Mouse (Mus musculus) stomach, embryonic 16.5 days (tissue): ENCODE data around the gene Smtnl1. TPM values are rescaled to one million over a fixed set of nuclear protein-coding genes. Genes with fewer than 3 reads are reported as not detected.

Experiments
- ATAC-seq: fragments of 200-750 bp; cut with Nextera tagmentation; 2 replicates; pipeline ENCODE4 v1.8.0; 2017; ENCODE audit warnings: moderate number of reproducible peaks, moderate TSS enrichment; ENCODE audit not compliant: insufficient read depth, low FRiP score
- H3K27ac ChIP-seq: fragments of 300-500 bp; sonication (generic); 2 replicates; pipeline ENCODE4 v1.5.1; 2014; ENCODE audit warnings: low read length
- H3K27me3 ChIP-seq: fragments of 300-500 bp; sonication (generic); 2 replicates; pipeline ENCODE4 v1.6.1; 2014; ENCODE audit warnings: low read length, control low read depth, mixed read lengths; ENCODE audit not compliant: control insufficient read depth, insufficient read depth
- H3K36me3 ChIP-seq: fragments of 300-500 bp; sonication (generic); 2 replicates; pipeline ENCODE4 v1.6.1; 2014; ENCODE audit warnings: low read length; ENCODE audit not compliant: control insufficient read depth, insufficient read depth
- H3K4me1 ChIP-seq: fragments of 300-500 bp; sonication (generic); 2 replicates; pipeline ENCODE4 v1.6.1; 2014; ENCODE audit warnings: low read length, control low read depth, mixed read lengths; ENCODE audit not compliant: control insufficient read depth, insufficient read depth
- H3K4me2 ChIP-seq: fragments of 300-500 bp; sonication (generic); 2 replicates; pipeline ENCODE4 v1.6.1; 2014; ENCODE audit warnings: low read depth, low read length, mixed read lengths
- H3K4me3 ChIP-seq: fragments of 300-500 bp; sonication (generic); replicated peaks from 2 replicates; pipeline ENCODE4 v1.5.1; 2014; ENCODE audit warnings: mild to moderate bottlenecking, low read length
- H3K9ac ChIP-seq: fragments of 300-500 bp; sonication (generic); 2 replicates; pipeline ENCODE4 v1.6.1; 2014; ENCODE audit warnings: low read length
- H3K9me3 ChIP-seq: fragments of 300-500 bp; sonication (generic); replicated peaks from 2 replicates; pipeline ENCODE4 v1.6.1; 2016; ENCODE audit warnings: low read length, control low read depth; ENCODE audit not compliant: control insufficient read depth
- WGBS: fragments of 180-500 bp; shearing (Covaris S2); extraction: QIAGEN DNeasy Blood & Tissue Kit; methylation state at CpG from one replicate; pipeline ENCODE4 v1.1.7; 2014; 5-methylcytosine and 5-hydroxymethylcytosine counted together
- polyA plus RNA-seq: library from polyadenylated mRNA; unstranded; fragments of >200 nt; fragmentation: Nextera tagmentation; extraction: Ambion mirVana; gene quantifications from 2 replicates; pipeline ENCODE4 v1.2.1, GENCODE M21; 2015

Gene Smtnl1
- polyA plus RNA-seq, 1 experiment from 2014 or later = 1.7 TPM

DNA sequence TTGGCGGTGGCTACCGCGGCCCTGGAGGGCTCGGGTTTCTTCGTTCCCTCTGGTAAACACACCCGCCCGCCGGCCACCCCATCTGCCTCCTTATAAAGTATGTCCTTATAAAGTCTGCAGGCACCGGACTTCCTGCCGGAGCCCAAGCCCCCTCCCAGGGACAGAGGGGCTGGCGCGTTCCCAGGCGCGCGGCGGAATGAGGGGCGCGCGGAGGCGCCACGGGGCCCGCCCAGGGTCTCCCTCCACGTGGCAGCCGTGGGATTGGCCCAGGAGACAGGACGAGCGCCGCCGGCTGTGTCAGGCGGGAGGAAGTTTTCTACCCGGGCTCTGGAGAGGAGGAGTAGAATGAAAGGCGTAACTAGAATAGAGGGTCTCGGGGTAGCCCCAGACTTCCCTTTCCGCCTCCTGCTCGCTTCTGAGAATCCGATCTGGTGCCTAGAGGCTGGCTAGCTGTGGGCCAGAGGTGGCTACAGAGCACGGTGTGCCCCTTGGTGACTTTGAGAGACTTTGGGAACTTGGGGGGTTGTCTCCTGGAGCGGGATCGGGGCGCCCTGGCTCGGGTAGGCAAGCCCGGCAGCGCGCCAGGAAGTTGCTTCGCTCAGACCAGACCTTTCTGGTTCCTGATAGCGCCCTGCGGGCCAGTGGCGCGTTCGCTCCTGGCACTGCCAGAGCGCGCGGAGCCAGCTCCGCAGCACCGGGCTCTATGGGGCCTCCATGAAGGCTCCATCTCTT is 17.7 kb upstream of the Smtnl1 start:
- Histone ChIP-seq H3K4me1 (peaks cover 29% of the 10 kb centered on the region), H3K9me3 (no peaks in the 10 kb centered on the region), H3K9ac (peak overlapping the region; percentile 89), H3K27me3 (no peaks in the 10 kb centered on the region; the same call in 1 of the 2 replicates), H3K4me2 (peak overlapping the region; percentile 97), H3K36me3 (no peaks in the 10 kb centered on the region), H3K4me3 (peak overlapping the region; percentile 78), H3K27ac (peak overlapping the region; percentile 86)
- peak; percentile 92 for ATAC-seq
- WGBS = under 1% methylated on average over 54 of the region's 54 CpGs

DNA sequence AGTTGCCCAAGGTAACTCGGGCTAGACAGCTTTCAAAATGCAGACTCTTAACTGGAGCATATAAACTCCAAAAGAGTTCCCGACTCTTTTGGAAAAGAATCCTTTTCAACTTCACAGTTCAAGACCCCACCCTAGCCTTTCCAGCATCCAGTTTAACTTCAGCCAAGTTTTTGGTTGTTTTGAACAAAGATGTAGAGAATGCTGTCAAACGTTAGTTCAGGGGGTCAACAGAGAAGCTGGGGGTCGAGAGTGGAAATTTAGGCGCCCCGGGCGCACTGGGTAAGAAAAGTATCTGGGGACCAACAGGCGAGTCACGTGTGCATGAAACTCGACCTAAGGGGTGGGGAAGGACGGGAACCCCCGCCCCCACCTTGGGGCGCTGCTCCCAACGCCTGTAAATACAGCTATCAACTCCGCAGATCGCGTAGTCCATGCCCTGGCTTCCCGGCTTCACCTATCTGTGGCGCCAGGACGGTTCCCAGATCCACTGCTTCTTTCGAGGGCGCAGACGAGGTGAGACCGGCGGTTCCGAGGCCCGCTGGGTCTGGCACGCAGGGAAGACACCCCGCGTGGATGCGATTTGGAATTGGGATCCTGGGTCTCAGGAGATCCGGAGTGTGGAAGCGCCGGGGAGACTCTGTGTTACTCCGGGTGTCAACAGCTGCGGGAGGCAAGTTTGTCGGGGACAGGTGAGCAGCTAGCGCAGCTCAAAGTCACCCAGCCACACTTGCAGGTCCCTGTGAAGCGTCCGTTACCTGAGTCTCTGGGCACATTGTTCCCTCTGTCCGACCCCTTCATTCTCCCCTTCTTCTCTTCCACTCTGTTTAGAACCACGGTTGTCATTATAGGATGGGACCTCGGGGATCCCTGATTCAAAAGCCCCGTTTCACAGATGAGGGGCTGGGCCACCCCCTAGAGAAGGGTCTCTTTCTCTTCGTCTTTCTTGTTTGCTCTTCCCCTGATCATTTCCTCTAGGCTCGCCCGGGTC is 16.8 kb upstream of the Smtnl1 start:
- Histone ChIP-seq H3K27me3 (no peaks in the 10 kb centered on the region; the same call in 1 of the 2 replicates), H3K4me3 (peak overlapping the region; percentile 78), H3K4me2 (peak overlapping the region; percentile 97), H3K9ac (peak overlapping the region; percentile 89), H3K27ac (peak overlapping the region; percentile 86), H3K9me3 (no peaks in the 10 kb centered on the region), H3K36me3 (no peaks in the 10 kb centered on the region), H3K4me1 (peaks cover 29% of the 10 kb centered on the region)
- ATAC-seq = peak; percentile 41
- under 1% methylated on average over 47 of the region's 47 CpGs for WGBS

DNA sequence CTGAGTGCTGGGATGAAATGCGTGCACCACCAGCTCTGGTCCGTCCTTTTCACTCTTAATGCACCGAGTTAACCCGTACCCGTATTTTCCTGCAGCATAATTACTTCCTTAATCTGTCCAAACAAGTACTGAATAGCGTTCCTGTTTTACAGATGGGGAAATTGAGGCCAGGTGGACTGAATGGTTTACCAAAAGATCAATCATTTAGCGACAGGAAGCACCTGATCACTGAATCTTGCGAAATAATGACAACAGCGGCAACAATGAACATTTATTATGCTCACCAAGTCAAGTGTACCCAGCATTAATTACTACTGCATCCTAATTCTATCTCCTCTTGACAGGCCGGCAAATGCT is 16.1 kb upstream of the Smtnl1 start, which contains the start of gene Slc43a1:
Slc43a1 (plus strand) TSS at position 258 of the 357 bp plus-strand sequence.
- no peaks in the 10 kb centered on the region; the same call in 1 of the 2 replicates for H3K27me3 ChIP-seq
- no peaks in the 10 kb centered on the region for H3K9me3 ChIP-seq
- H3K4me2 ChIP-seq = peak within 1 kb of the TSS; percentile 97
- H3K4me1 ChIP-seq = peaks cover 29% of the 10 kb centered on the region
- H3K36me3 ChIP-seq = no peaks in the 10 kb centered on the region
- H3K27ac ChIP-seq = peak within 1 kb of the TSS; percentile 86
- ATAC-seq = no peak
- peak within 1 kb of the TSS; percentile 89 for H3K9ac ChIP-seq
- WGBS = 31% methylated on average over 10 of the region's 10 CpGs
- peak within 1 kb of the TSS; percentile 78 for H3K4me3 ChIP-seq

DNA sequence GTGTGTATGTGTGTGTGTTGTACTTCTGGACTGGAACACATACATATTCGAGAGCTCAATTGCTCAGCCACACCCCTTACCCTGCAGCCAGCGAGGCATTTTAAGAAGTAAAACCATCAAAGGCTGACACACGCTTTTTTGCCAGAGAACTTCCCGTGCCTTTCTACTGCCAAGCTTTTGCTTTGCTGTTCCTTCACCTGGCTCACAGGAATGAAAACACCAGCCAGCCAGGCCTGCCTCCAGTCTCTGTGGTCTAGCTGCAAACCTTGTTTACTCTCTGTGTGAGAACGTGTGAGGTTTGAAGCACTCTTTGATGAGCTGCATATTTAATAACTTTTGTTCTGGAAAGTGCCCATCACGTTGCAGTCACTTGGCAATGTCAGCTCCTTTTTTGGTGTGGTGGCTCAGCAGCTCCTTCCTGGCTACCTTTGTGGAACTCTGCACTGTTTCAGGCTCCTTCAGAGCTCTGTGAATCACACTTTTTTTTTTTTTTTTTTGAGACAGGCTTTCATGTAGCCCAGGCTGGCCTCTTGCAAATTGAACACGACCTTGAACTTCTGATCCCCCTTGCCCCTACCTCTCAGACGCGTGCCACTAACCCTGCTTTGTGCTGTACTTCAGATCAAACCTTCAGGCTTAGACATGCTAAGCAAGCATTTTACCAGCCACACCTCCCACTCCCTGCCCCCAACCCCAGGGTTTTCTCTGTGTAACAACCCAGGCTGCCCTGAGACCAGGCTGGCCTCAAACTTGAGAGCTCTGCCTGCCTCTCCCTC is 15.6 kb upstream of the Smtnl1 start:
- no peaks in the 10 kb centered on the region; the same call in 1 of the 2 replicates for H3K27me3 ChIP-seq
- no peak overlapping the region for H3K9ac ChIP-seq
- no peak for ATAC-seq
- no peaks in the 10 kb centered on the region for H3K36me3 ChIP-seq
- H3K27ac ChIP-seq = no peak overlapping the region
- H3K4me2 ChIP-seq = no peak overlapping the region
- no peaks in the 10 kb centered on the region for H3K9me3 ChIP-seq
- H3K4me3 ChIP-seq = no peak overlapping the region
- peaks cover 29% of the 10 kb centered on the region for H3K4me1 ChIP-seq
- 29% methylated on average over 9 of the region's 9 CpGs for WGBS

DNA sequence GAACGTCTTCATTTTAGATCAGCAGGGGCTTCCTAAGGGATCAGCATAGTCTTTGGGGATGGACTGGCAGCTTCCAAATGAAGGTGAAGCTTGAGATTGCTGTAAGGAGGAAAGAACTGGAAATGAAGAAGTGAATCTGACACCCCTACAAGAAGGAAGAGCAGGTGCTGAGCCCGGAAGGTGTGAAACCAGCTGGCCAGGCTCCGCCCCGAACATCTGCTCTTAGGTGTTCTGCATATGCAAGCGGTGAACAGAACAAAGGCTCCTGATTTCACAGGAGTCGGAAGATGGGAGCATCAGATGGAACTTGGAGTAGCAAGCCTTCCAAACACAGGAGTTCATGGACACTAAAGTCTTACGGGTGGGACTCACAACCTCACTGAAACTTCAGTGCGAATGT is 14.7 kb upstream of the Smtnl1 start:
- Histone ChIP-seq H3K27ac (no peak overlapping the region), H3K9ac (no peak overlapping the region), H3K4me3 (no peak overlapping the region), H3K36me3 (no peaks in the 10 kb centered on the region), H3K9me3 (no peaks in the 10 kb centered on the region), H3K27me3 (no peaks in the 10 kb centered on the region; the same call in 1 of the 2 replicates), H3K4me1 (peaks cover 29% of the 10 kb centered on the region), H3K4me2 (no peak overlapping the region)
- WGBS = 52% methylated on average over 8 of the region's 8 CpGs
- no peak for ATAC-seq

DNA sequence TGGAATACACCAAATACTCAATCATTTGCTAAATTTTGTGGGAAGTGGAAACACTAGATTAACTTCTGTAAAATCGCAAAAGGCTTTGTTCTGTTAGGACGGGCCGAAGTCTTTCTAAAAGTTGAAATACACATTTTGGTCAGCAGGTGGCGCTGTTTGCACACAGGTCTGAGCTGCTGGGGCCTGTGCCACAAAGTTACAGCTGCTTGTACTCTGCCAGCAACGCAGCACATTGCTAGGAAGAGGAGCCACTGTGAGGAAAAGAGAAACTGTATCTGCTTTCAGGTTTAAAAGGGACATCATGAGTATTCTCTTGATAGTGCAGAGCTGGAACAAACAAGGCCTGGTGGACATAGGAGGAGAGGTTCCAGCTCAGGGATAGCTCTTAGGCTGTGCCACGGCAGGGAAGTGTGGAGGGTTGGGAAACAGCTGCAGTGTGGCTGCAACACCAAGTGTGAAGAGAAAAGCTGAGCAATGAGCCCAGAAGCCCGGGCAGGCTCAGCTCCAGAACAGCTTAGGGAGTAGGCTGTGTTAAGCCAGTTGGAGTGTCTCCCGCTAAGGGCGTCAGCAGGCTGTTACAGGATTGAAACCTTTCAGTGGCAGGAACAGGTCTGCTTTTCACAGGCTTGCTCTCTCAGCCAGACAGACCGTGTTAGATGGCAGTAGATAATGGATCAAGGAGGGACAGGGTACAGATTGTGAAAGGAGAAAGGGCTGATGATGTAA is 9.4 kb upstream of the Smtnl1 start:
- peak overlapping the region; percentile 47; the same call in 1 of the 2 replicates for H3K9ac ChIP-seq
- no peaks in the 10 kb centered on the region for H3K27me3 ChIP-seq
- H3K27ac ChIP-seq = peak overlapping the region; percentile 91
- no peaks in the 10 kb centered on the region for H3K36me3 ChIP-seq
- no peak overlapping the region for H3K4me3 ChIP-seq
- peaks cover 8% of the 10 kb centered on the region; the same call in 1 of the 2 replicates for H3K4me1 ChIP-seq
- peak; percentile 85 for ATAC-seq
- H3K9me3 ChIP-seq = no peaks in the 10 kb centered on the region
- 0 out of 2 replicates have a peak overlapping the region, but pooled peaks have one; percentile 20 for H3K4me2 ChIP-seq
- 26% methylated on average over 10 of the region's 10 CpGs for WGBS

DNA sequence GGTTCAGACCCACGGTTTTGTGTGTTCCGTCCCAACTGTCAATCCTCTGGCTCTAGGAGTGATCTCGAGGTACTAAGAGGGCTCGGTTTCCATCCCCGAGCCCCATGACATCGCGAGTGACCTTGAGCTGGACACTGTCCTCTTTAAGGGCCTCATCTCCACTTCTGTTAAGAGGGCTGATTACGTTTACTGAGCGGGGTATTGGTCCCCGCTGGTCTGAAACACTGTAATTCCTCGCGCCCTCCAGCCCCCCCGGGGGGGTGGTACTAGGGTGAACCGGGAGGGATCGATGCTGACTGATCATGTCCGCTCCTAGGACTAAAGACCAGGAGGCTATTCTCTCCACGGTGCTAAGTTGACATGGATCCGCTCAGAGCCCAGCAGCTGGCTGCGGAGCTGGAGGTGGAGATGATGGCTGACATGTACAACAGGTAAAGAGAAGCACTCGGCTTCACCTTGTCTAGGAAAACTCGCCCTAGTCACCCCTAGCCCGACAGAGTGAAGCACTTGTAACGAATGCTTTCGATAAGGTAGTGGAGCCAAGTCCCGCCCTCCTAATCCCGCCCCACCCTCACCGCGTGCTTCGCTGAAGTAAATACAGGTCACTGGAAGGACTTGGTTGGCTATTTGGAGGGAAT is 5.0 kb upstream of the Smtnl1 start:
- peak; percentile 31; the same call in 1 of the 2 replicates for ATAC-seq
- peaks cover 12% of the 10 kb centered on the region; the same call in 1 of the 2 replicates for H3K4me1 ChIP-seq
- peak overlapping the region; percentile 99 for H3K4me2 ChIP-seq
- no peaks in the 10 kb centered on the region for H3K9me3 ChIP-seq
- under 1% methylated on average over 29 of the region's 29 CpGs for WGBS
- H3K27me3 ChIP-seq = no peaks in the 10 kb centered on the region; the same call in 1 of the 2 replicates
- no peak overlapping the region for H3K27ac ChIP-seq
- peak overlapping the region; percentile 80 for H3K9ac ChIP-seq
- H3K4me3 ChIP-seq = peak overlapping the region; percentile 67
- no peaks in the 10 kb centered on the region for H3K36me3 ChIP-seq
